Mouse (Mus musculus): ENCODE results near the gene Itgb8.

DNA sequence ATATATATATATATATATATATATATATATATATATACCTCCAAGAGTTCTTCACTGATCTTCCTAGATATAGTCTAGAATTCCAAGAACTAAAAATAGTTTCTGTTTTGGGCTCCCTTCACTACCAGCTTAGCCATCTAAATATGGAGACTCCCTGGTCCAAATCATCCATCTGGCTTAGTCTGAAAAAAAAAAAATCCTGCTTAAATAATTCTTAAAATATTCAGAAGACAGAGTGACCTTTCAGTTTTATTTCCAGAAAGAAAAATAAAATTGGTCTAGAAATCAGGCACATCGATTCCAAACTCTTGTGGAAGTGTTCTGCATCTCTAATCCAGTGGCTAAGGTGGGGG is 28.6 kb downstream of the Itgb8 start:
- TF ChIP-seq CTCF (IDR thresholded peaks at IDR 0.05; ENCODE audit: control insufficient read depth, insufficient read depth, insufficient read length) (no peak), CEBPB (IDR thresholded peaks at IDR 0.05; ENCODE audit: low read depth) (no peak), USF1 (IDR thresholded peaks at IDR 0.05; ENCODE audit: low read depth) (no peak), MAX (IDR thresholded peaks at IDR 0.05) (no peak), MYOG (IDR thresholded peaks at IDR 0.05; ENCODE audit: control insufficient read depth, extremely low read depth, insufficient read length) (no peak), MYOD1 (IDR thresholded peaks at IDR 0.05; ENCODE audit: control insufficient read depth, insufficient read length, low read depth) (no peak)

Measured in C2C12 (cell line).